Mouse (Mus musculus): ENCODE measurements around the gene Cpt2. TPM values are rescaled to one million over a fixed set of nuclear protein-coding genes. Genes with fewer than 3 reads are reported as not detected.

The Cpt2 gene
- total RNA-seq, 2 experiments from 2014 or later, result 8.4 to 8.9 TPM

GRCm38 (mm10) chr4:107921952-107922351, 1.5 kb downstream of the Cpt2 start:
- DNase-seq (ENCODE audit: low spot score in 2 of 2), result no peak

- no peak for DNase-seq (ENCODE audit: low spot score in 2 of 2)
Measured at GRCm38 (mm10) chr4:107921152-107921695, 2.2 kb downstream of the Cpt2 start.

DNA sequence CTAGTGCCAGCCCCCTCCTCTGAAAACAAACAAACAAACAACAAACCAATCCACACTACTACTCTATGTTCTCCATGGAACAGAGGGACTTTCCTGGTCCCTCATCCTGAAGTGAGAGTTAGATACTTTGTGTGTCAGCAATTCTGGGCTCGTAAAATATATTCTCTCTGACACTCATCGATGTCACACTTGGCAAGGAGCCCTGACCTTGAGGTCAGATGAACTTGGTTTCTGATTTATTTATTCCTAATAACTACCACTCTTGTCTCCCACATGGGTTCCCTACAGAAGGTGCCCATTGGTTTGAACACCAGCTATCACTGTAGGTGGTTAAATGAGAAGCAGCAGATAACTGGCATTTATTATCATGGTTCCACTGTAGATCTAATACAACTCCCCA, 3.1 kb downstream of the Cpt2 start:
- no peak for DNase-seq (ENCODE audit: low spot score in 2 of 2)

- DNase-seq (ENCODE audit: low spot score in 2 of 2), result no peak
Measured at GRCm38 (mm10) chr4:107910020-107910419, 13.4 kb downstream of the Cpt2 start.

DNA sequence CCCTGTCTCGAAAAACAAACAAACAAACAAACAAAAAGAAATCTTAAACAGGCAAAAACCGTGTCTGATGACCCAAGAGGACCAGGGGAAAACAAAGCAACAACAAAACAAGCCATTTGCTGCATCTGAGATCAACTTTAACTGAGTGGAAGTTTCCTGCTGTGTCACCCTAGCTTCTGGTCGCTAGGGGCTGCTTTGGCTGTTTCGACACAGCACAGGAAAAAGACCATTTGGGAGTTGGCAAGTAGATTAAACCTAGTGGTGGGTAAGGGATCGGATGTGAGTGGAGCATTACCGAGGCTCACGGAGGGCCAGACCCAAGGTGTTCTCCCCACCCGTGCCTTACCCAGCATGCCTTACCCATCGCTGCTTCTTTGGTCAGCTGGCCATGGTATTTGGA, 16.8 kb downstream of the Cpt2 start:
- DNase-seq (ENCODE audit: low spot score in 2 of 2), result no peak

DNA sequence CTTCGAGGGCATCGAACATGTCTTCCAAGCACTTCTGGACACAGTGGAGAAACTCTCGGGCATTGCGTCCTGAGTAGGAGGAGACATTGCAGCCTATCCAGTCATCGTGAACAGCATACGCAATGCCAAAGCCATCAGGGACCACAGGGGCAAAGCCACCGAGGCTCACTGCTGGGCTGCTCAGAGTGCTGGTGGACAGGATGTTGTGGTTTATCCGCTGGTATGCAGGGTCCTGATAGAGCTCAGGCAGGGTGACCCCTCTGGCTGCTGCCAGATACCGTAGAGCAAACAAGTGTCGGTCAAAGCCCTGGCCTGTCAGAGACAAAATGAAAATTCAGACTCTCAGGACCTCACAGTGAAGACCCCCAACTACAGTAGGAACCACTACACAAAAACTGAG, 19.2 kb downstream of the Cpt2 start:
- DNase-seq (ENCODE audit: low spot score in 2 of 2), result no peak

GRCm38 (mm10) chr4:107900206-107900605, 23.2 kb downstream of the Cpt2 start:
- DNase-seq (ENCODE audit: low spot score in 2 of 2), result no peak

- DNase-seq (ENCODE audit: low spot score in 2 of 2), result peak in 1 of 2 experiments; percentile 72
Measured at GRCm38 (mm10) chr4:107899211-107899927, 24.0 kb downstream of the Cpt2 start.

DNA sequence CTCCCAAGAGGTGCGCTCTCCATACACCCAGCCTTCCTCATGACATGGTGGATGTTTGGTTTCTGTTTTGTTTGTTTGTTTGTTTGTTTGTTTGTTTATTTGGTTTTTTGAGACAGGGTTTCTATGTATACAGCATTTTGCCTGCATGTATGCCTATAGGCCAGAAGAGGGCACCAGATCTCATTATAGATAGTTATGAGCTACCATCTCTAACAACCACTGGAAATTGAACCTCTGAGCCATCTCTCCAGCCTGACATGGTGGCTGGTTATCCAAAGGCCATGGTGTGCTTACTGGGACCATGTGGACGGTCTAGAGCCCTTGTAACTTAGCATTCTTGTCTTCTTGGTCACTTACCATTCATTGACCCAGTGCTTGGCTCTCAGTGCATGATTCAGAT, 30.7 kb downstream of the Cpt2 start:
- DNase-seq (ENCODE audit: low spot score in 2 of 2), result no peak

- peak; percentile 88 to 94 for DNase-seq (ENCODE audit: low spot score in 2 of 2)
Measured at GRCm38 (mm10) chr4:107889731-107890432, 33.5 kb downstream of the Cpt2 start, which contains the start of gene 0610037L13Rik. TSS of gene 0610037L13Rik (plus strand) at chr4:107889813.

DNA sequence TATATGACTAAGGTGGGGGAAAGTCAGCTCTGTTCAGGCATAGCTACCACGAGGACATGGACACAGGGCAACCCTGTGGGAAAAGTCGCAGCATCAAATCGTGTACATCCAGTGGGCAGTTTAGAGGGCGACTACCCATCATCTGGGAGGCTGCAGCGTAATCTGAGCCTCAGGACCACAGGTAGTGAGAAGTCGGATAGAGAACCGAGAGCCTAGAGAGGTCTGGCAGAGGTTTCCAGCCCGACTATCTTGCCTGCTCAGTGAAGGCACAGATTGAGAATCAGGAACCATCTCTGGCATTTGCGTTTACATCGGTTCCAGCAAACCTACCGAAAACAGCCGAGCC, 34.1 kb downstream of the Cpt2 start:
- DNase-seq (ENCODE audit: low spot score in 2 of 2), result no peak

DNA sequence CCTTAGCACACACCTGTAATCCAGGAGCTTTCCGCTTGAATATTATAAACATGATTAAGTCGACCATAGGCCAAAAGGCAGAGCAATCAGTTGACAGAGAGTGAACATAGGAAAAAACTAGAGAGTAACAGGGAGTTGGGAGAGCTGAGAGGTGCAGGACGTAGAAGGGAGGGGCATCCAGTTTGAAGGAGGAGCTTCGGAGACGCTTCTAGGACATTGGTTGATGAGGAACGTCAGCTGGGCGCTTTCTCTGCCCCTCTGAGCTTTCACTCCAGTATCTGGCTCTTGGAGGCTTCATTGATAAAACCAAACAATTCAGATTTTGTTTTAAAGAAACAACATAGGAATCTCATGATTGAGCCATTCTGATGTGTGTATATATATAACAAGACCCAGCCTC, 37.0 kb downstream of the Cpt2 start:
- DNase-seq (ENCODE audit: low spot score in 2 of 2), result no peak

DNA sequence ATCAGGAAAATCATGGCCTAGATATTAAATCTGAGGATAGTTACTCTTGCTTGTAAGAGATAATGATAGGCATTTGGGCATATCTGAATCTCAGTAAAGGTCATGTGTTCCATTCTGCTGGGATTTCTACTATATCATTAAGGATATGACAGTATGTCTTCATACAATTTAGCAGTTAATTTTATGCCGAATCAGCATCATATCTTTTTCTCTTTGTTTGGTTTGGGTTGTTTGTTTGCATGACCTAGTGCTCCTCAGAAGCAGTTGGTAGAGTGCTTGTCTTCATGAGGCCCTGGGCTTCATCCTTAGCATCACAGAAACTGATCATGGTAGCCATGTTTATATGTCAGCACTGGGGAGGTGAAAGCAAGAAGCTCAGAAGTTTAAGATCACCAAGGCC, 41.8 kb downstream of the Cpt2 start:
- DNase-seq (ENCODE audit: low spot score in 2 of 2), result no peak

DNA sequence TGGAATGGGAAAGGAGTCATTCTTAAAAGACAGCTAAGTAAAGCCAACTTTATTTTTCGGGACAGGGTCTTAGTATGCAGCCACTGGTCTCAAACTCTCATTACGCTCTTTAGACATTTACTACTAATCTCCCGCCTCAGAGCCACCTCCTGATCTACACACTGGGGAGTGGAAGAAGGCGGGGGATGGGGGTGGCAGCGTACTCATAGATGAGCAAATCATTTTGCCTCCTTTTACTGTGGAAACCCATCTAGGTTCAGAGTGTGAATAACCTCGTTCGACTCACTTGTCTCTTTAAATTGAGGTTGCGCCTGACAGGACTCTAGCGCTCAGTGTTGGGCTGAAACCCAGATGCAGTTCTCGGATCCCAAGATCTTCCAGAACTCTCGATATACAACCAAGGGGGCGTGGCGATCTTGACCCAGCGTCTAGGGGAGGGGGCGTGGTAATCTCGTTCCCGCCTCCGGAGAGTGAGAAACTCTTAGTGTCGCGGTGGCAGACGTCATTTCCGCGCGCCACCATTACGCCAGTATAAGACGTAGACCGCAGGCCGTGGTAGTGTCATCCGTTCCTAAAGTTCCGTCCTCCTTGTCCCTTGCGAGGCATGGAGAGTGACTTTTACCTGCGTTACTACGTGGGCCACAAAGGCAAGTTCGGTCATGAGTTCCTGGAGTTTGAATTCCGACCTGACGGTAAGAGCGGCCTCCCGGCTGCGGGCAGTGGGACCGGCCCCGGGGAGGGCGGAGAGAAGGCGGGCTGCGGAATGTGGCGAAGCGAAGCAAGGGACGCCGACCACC, 44.0 kb downstream of the Cpt2 start, which contains the start of gene Magoh:
Magoh (plus strand) TSS at position 502 of the 797 bp plus-strand sequence.
- peak; percentile 96 to 97 for DNase-seq (ENCODE audit: low spot score in 2 of 2)

GRCm38 (mm10) chr4:107864866-107865265, 58.5 kb downstream of the Cpt2 start:
- no peak for DNase-seq (ENCODE audit: low spot score in 2 of 2)

DNA sequence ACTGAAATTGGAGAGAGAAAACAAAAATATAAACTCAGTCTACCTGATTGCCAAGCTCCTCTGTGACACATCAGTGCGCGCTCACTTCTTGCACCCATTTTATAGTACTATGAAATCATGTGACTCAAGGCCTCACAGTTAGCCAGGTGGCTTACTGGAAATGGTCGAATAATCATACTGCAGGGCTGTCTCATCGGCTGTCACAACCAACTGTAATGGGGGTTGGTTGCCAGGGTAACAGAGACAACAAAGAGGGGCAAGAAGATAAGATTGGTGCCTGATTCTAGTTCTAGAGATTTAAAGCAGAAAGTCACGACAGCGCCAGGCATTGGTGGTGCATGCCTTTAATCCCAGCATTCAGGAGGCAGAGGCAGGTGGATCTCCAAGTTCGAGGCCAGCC, 64.4 kb downstream of the Cpt2 start:
- DNase-seq (ENCODE audit: low spot score in 2 of 2), result peak in 1 of 2 experiments; percentile 59

GRCm38 (mm10) chr4:107856958-107857686, 66.3 kb downstream of the Cpt2 start:
- peak in 1 of 2 experiments; percentile 33 for DNase-seq (ENCODE audit: low spot score in 2 of 2)
